Mouse (Mus musculus) stomach, embryonic 14.5 days (tissue): ENCODE measurements around the gene Pds5b. TPM values are rescaled to one million over a fixed set of nuclear protein-coding genes. Genes with fewer than 3 reads are reported as not detected.

Experiments used
- polyA plus RNA-seq: library from polyadenylated mRNA; unstranded; fragments of >200 nt; fragmentation: Nextera tagmentation; extraction: Ambion mirVana; gene quantifications from 2 replicates; pipeline ENCODE4 v1.2.1, GENCODE M21; 2014

Gene Pds5b
- polyA plus RNA-seq, 1 experiment from 2014 or later = 52.9 TPM

Other genes starting within 250 kb of the Pds5b start
- gene Zar1l, start 155.6 kb upstream of the Pds5b start, polyA plus RNA-seq = not detected in 2 replicates
- 25.4 and 33.1 TPM in 2 replicates for gene Brca2, start 151.1 kb upstream of the Pds5b start, polyA plus RNA-seq
- 8.3 TPM in 2 replicates for gene N4bp2l1, start 76.6 kb upstream of the Pds5b start, polyA plus RNA-seq
- gene N4bp2l2, start 7.6 kb upstream of the Pds5b start, polyA plus RNA-seq = 44.4 and 53.3 TPM in 2 replicates